Mouse (Mus musculus) lung, embryonic 16.5 days (tissue): Measurements from ENCODE around the gene Pla2g4e. TPM values are rescaled to one million over a fixed set of nuclear protein-coding genes. Genes with fewer than 3 reads are reported as not detected.
A peak's percentile ranks its signal among the peaks of the same experiment; 100 is the strongest.

Experiments
- ATAC-seq: fragments of 200-750 bp; cut with Nextera tagmentation; 2 replicates; pipeline ENCODE4 v1.8.0; 2017; ENCODE audit warnings: low read depth, mild to moderate bottlenecking, moderate library complexity
- H3K27ac ChIP-seq: fragments of 300-500 bp; sonication (generic); 2 replicates; pipeline ENCODE4 v1.5.1; 2014; ENCODE audit warnings: mild to moderate bottlenecking, control low read depth, low read length
- H3K27me3 ChIP-seq: fragments of 300-500 bp; sonication (generic); 2 replicates; pipeline ENCODE4 v1.6.1; 2014; ENCODE audit warnings: low read depth, low read length, mixed read lengths; ENCODE audit not compliant: control insufficient read depth, insufficient read depth
- H3K36me3 ChIP-seq: fragments of 300-500 bp; sonication (generic); 2 replicates; pipeline ENCODE4 v1.6.1; 2014; ENCODE audit warnings: low read length; ENCODE audit not compliant: control insufficient read depth, insufficient read depth
- H3K4me1 ChIP-seq: fragments of 300-500 bp; sonication (generic); replicated peaks from 2 replicates; pipeline ENCODE4 v1.6.1; 2014; ENCODE audit warnings: low read length, mixed read lengths; ENCODE audit not compliant: control insufficient read depth, insufficient read depth
- H3K4me2 ChIP-seq: fragments of 300-500 bp; sonication (generic); 2 replicates; pipeline ENCODE4 v1.6.1; 2014; ENCODE audit warnings: low read depth, low read length, control low read depth
- H3K4me3 ChIP-seq: fragments of 300-500 bp; sonication (generic); 2 replicates; pipeline ENCODE4 v1.5.1; 2014; ENCODE audit warnings: mild to moderate bottlenecking, low read length, control low read depth
- H3K9ac ChIP-seq: fragments of 300-500 bp; sonication (generic); 2 replicates; pipeline ENCODE4 v1.6.1; 2014; ENCODE audit warnings: low read length, control low read depth
- H3K9me3 ChIP-seq: fragments of 300-500 bp; sonication (generic); 2 replicates; pipeline ENCODE4 v1.6.1; 2016; ENCODE audit warnings: low read length; ENCODE audit not compliant: control insufficient read depth
- WGBS: fragments of 180-500 bp; shearing (Covaris S2); extraction: QIAGEN DNeasy Blood & Tissue Kit; methylation state at CpG from one replicate; pipeline ENCODE4 v1.1.7; 2014; 5-methylcytosine and 5-hydroxymethylcytosine counted together
- polyA plus RNA-seq: library from polyadenylated mRNA; unstranded; fragments of >200 nt; fragmentation: Nextera tagmentation; extraction: Ambion mirVana; gene quantifications from 2 replicates; pipeline ENCODE4 v1.2.1, GENCODE M21; 2015

Pla2g4e gene
- polyA plus RNA-seq, 1 experiment from 2014 or later: 0.08 TPM

DNA sequence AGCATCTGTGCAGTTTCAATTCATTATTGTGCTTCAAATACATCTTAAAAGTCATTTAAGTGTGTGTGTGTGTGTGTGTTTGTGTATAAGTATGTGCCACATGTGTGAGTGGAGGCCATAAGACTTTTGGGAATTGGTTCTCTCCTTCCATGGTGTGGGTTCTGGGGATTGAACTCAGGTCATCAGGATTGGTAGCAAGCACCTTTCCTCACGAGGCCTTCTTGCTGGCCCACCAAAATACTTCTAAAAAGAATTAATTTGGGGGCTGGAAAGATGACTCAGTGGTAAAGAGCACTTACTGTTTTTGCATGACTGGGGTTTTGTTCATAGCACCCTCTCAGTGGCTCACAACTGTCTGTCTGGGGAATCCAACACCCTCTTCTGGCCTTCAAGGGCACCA is 103.5 kb downstream of the Pla2g4e start:
- WGBS: 81% methylated on average over 1 of the region's 1 CpGs

DNA sequence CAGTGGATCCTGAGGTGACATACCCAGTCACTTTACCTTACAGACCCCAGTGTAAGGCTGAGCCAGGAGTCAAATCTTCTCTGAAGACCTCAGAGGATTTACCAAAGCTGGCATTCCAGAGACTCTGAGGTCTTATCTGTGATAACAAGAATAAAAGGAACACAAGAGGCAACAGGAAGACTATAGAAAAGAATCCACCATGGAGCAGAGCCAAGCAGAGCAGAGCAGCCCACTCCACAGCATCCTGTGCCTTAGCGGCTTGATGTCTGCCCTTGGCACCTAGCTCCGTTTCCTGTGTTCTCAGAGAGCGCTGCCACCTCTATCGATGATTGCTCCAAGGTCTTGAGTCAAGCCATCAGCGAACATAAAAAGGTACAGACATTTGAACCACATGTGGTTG is 104.8 kb downstream of the Pla2g4e start:
- H3K4me2 ChIP-seq: no peak overlapping the region
- no peak overlapping the region for H3K9ac ChIP-seq
- no peaks in the 10 kb centered on the region for H3K36me3 ChIP-seq
- H3K9me3 ChIP-seq: no peaks in the 10 kb centered on the region
- H3K4me3 ChIP-seq: no peak overlapping the region
- ATAC-seq: peak; percentile 49
- H3K27me3 ChIP-seq: no peaks in the 10 kb centered on the region
- H3K4me1 ChIP-seq: peaks cover 4% of the 10 kb centered on the region; the same call in 1 of the 2 replicates
- H3K27ac ChIP-seq: no peak overlapping the region
- 59% methylated on average over 5 of the region's 5 CpGs for WGBS

More for the DNA sequence above, 103.5 kb downstream of the Pla2g4e start:
- Histone ChIP-seq H3K9me3 (no peaks in the 10 kb centered on the region), H3K4me1 (peaks cover 4% of the 10 kb centered on the region; the same call in 1 of the 2 replicates), H3K36me3 (no peaks in the 10 kb centered on the region), H3K27ac (no peak overlapping the region), H3K9ac (no peak overlapping the region), H3K27me3 (no peaks in the 10 kb centered on the region), H3K4me3 (no peak overlapping the region), H3K4me2 (no peak overlapping the region)
- ATAC-seq: no peak

DNA sequence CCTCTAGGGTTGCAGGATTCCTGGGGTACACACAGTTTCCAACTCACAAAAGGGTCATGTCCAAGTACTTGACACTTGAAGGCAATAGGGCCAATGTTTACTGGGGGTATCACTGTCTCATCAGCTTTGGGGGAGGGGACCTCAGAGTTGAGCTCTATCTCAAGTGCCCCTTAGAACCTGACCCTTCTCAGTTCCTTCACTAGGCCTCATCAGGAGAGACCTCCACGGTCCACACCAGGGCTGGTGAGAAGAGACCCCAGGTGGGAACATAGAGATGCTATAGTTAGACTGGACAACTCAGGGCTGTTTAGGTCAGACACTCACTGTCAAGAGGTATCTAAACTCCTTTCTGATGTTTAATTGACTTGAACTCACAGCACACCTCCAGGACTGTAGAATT is 106.0 kb downstream of the Pla2g4e start:
- Histone ChIP-seq H3K9ac (no peak overlapping the region), H3K27ac (no peak overlapping the region), H3K36me3 (no peaks in the 10 kb centered on the region), H3K4me1 (peaks cover 12% of the 10 kb centered on the region), H3K4me3 (no peak overlapping the region), H3K4me2 (no peak overlapping the region), H3K27me3 (no peaks in the 10 kb centered on the region), H3K9me3 (no peaks in the 10 kb centered on the region)
- 72% methylated on average over 1 of the region's 1 CpGs for WGBS
- ATAC-seq: no peak

DNA sequence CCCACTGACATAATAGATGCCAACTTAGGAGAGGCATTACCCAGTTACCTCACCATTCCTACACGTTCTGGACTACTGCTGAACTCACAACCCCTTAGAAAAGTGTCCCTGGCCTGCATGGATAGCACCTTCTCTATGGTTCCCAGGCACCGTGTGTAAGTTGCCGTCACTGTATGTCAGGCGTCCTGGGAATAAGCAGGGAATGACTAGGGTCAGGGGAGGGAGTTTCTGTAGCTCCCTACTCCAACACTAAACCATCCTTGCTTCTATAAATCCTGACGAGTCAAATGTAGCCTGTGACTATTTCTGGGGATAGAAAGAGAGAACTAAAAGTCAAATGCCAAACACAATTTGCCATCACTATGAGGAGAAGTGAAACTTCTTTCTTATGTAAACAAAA is 107.9 kb downstream of the Pla2g4e start:
- no peaks in the 10 kb centered on the region for H3K27me3 ChIP-seq
- no peaks in the 10 kb centered on the region for H3K9me3 ChIP-seq
- H3K36me3 ChIP-seq: no peaks in the 10 kb centered on the region
- H3K4me3 ChIP-seq: no peak overlapping the region
- peaks cover 12% of the 10 kb centered on the region for H3K4me1 ChIP-seq
- no peak for ATAC-seq
- 62% methylated on average over 5 of the region's 5 CpGs for whole genome bisulfite sequencing
- H3K27ac ChIP-seq: no peak overlapping the region
- H3K9ac ChIP-seq: no peak overlapping the region
- no peak overlapping the region for H3K4me2 ChIP-seq

DNA sequence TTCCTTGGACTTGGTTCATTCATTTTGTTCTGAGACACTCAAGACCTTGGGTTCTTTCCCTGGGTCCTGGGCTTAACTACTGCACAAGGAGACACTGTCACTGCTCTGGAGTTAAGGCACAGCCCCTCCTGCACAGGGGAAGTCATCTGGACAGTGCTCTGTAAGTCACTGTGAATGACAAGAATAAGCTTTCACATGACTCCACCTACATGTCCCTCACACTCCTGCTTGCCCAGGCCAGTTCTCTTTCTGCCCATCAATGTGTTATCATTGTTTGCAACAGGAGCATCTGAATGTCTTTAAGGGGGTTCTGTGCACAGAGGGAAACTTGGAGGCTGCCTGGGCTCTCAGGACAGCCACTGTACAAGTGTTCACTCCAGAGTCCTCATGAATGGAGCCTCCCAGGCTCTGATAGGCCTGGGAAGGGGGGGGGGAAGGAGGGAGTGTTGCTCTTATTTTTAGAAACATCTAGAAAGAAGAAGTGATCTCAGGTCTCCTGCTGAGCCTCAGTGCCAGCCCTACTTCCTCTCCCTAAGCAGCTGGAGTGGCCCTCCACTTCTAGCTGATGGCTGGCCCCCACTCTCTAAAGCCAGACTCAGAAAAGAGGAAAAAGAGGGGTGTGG is 110.6 kb downstream of the Pla2g4e start:
- peak; percentile 70 for ATAC-seq
- Histone ChIP-seq H3K27me3 (no peaks in the 10 kb centered on the region), H3K9me3 (no peaks in the 10 kb centered on the region), H3K4me2 (no peak overlapping the region), H3K36me3 (no peaks in the 10 kb centered on the region), H3K4me3 (no peak overlapping the region), H3K4me1 (peaks cover 11% of the 10 kb centered on the region), H3K27ac (0 out of 2 replicates have a peak overlapping the region, but pooled peaks have one; percentile 15), H3K9ac (no peak overlapping the region)

DNA sequence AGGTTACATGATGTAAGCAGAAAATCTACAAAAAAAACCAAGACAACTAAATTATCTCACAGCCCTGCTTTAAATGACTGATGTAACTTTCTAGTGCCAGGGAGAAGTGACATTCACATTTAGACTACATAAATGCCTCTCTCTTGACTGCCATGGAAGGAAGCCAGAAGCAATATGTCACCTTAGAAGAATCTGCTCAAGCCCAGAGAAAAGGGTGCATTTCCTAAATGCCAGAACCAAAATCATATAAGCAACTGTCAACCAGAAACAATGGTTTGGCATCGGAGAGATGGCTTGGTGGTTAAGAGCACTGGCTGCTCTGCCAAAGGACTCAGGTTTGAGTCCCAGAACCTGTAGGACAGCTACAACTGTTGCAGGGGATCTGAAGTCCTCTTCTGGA is 113.3 kb downstream of the Pla2g4e start:
- no peak overlapping the region for H3K4me3 ChIP-seq
- H3K27ac ChIP-seq: peak overlapping the region; percentile 54; the same call in 1 of the 2 replicates
- no peaks in the 10 kb centered on the region for H3K9me3 ChIP-seq
- H3K4me1 ChIP-seq: peaks cover 34% of the 10 kb centered on the region
- H3K36me3 ChIP-seq: no peaks in the 10 kb centered on the region
- no peaks in the 10 kb centered on the region for H3K27me3 ChIP-seq
- no peak for ATAC-seq
- no peak overlapping the region for H3K4me2 ChIP-seq
- no peak overlapping the region for H3K9ac ChIP-seq
- 63% methylated on average over 1 of the region's 1 CpGs for WGBS

DNA sequence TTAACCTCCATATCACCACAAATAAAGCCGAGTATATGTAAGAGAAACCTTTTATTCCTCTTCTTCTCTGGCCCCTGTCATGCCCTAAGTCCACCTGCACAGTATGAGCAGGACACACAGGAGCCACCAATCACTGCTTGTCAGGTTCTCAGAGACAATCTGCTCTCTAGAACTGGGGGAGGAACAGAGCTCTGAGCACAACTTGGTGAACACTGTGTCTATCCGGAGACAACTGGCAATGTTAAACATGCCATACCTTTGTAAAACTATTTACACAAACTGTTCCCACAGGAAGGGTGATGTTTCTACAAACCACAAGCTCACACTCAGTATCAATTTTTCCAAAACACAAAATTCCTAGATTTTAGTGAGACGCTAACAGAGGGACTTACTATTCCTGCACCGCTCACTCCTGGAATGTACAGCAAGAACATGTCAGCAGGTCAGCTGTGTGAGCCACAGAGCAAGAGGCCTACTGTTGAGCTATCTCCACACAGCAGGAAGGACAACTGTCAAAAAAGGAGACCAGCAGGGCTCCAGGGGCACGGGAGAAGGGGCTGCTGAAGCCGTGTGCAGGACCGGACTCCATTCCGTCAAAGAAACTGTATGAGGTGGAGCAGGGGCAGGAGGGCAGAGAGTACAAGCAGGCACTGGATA is 115.8 kb downstream of the Pla2g4e start:
- Histone ChIP-seq H3K4me1 (peaks cover 31% of the 10 kb centered on the region), H3K4me3 (no peak overlapping the region), H3K9me3 (no peaks in the 10 kb centered on the region), H3K36me3 (no peaks in the 10 kb centered on the region; the same call in 1 of the 2 replicates), H3K9ac (no peak overlapping the region), H3K27me3 (no peaks in the 10 kb centered on the region), H3K4me2 (no peak overlapping the region), H3K27ac (peak overlapping the region; percentile 93)
- 33% methylated on average over 8 of the region's 8 CpGs for WGBS
- ATAC-seq: no peak

DNA sequence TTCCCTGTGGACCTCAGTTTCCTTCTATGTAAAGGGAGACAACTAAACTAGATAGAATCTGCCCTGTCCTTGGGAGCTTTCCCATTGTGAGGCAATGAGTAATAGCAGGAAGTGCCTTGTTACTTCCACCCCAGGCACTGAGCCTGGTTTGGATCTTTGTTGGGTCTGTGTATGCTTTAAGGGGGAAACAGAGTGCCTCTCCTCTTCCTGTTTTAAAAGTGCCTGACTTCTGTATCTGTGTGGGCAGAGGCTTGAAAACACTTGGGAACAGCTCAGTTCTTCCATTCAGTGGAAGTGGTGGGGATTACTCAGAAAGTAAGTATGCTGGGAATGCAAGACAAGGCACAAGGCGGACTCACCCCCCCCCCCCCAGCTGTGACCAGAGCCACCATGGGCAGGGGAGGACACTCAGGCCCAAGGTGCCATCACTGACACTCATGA is 116.5 kb downstream of the Pla2g4e start:
- ATAC-seq: peak; percentile 92
- no peaks in the 10 kb centered on the region for H3K27me3 ChIP-seq
- no peak overlapping the region; the same call in 1 of the 2 replicates for H3K9ac ChIP-seq
- no peak overlapping the region for H3K4me2 ChIP-seq
- H3K36me3 ChIP-seq: no peaks in the 10 kb centered on the region; the same call in 1 of the 2 replicates
- no peak overlapping the region for H3K4me3 ChIP-seq
- whole genome bisulfite sequencing: 23% methylated on average over 1 of the region's 1 CpGs
- H3K27ac ChIP-seq: peak overlapping the region; percentile 93
- H3K4me1 ChIP-seq: peaks cover 32% of the 10 kb centered on the region
- no peaks in the 10 kb centered on the region for H3K9me3 ChIP-seq

DNA sequence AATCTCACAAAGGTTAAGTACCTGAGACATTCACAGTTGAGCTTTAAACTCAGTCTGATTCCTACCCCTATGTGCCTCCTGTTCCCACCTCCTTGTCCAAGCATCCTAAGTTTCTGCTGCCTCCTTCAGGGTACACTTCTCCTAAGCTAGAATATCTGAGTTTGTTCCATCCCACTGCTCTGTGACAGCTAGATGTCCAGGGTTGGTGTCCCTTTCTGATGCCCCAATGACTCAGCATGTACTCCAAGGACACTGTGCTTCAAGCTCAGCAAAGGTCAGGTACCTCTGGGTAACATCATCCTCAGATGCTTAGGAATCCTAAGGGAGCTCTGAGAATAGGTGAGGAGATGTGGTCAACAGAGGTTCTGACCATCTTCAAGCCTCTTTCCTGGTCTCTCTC is 117.1 kb downstream of the Pla2g4e start:
- Histone ChIP-seq H3K4me2 (no peak overlapping the region), H3K9me3 (no peaks in the 10 kb centered on the region), H3K36me3 (no peaks in the 10 kb centered on the region; the same call in 1 of the 2 replicates), H3K4me3 (no peak overlapping the region), H3K4me1 (peaks cover 34% of the 10 kb centered on the region), H3K27me3 (no peaks in the 10 kb centered on the region), H3K9ac (0 out of 2 replicates have a peak overlapping the region, but pooled peaks have one; percentile 32), H3K27ac (peak overlapping the region; percentile 93)
- no peak for ATAC-seq
